Mouse (Mus musculus) lung, embryonic 14.5 days (tissue): Measurements from ENCODE around the gene Ltbp3. TPM values are rescaled to one million over a fixed set of nuclear protein-coding genes. Genes with fewer than 3 reads are reported as not detected.

ENCODE experiments used
- ATAC-seq: fragments of 200-750 bp; cut with Nextera tagmentation; 2 replicates; pipeline ENCODE4 v1.8.0; 2017; ENCODE audit warnings: mild to moderate bottlenecking, moderate TSS enrichment, moderate library complexity; ENCODE audit not compliant: insufficient read depth
- DNase-seq: peaks from one replicate; pipeline ENCODE4 v3.0.0-alpha.2; 2015
- H3K27ac ChIP-seq: fragments of 300-500 bp; sonication (generic); 2 replicates; pipeline ENCODE4 v1.5.1; 2014; ENCODE audit warnings: low read depth, mild to moderate bottlenecking, moderate library complexity
- H3K27me3 ChIP-seq: fragments of 300-500 bp; sonication (generic); 2 replicates; pipeline ENCODE4 v1.6.1; 2014; ENCODE audit warnings: low read length, control low read depth; ENCODE audit not compliant: insufficient read depth
- H3K36me3 ChIP-seq: fragments of 300-500 bp; sonication (generic); 2 replicates; pipeline ENCODE4 v1.6.1; 2014; ENCODE audit warnings: control low read depth; ENCODE audit not compliant: insufficient read depth
- H3K4me1 ChIP-seq: fragments of 300-500 bp; sonication (generic); 2 replicates; pipeline ENCODE4 v1.6.1; 2014; ENCODE audit warnings: antibody characterized with exemption, control low read depth; ENCODE audit not compliant: insufficient read depth
- H3K4me2 ChIP-seq: fragments of 300-500 bp; sonication (generic); 2 replicates; pipeline ENCODE4 v1.6.1; 2014; ENCODE audit warnings: mild to moderate bottlenecking
- H3K4me3 ChIP-seq: fragments of 300-500 bp; sonication (generic); 2 replicates; pipeline ENCODE4 v1.5.1; 2014; ENCODE audit warnings: low read depth, low read length
- H3K9ac ChIP-seq: fragments of 300-500 bp; sonication (generic); 2 replicates; pipeline ENCODE4 v1.6.1; 2014
- H3K9me3 ChIP-seq: fragments of 300-500 bp; sonication (generic); 2 replicates; pipeline ENCODE4 v1.6.1; 2016; ENCODE audit warnings: low read depth, low read length, control low read depth
- CTCF ChIP-seq: IDR thresholded peaks from 2 replicates; pipeline ENCODE4 v1.5.1; 2016; ENCODE audit warnings: antibody characterized with exemption, low read depth
- WGBS: fragments of 180-500 bp; shearing (Covaris S2); extraction: QIAGEN DNeasy Blood & Tissue Kit; methylation state at CpG from one replicate; pipeline ENCODE4 v1.1.7; 2014; 5-methylcytosine and 5-hydroxymethylcytosine counted together
- polyA plus RNA-seq: library from polyadenylated mRNA; unstranded; fragments of >200 nt; fragmentation: Nextera tagmentation; extraction: Ambion mirVana; gene quantifications from 2 replicates; pipeline ENCODE4 v1.2.1, GENCODE M21; 2014

Ltbp3 gene
- polyA plus RNA-seq, 1 experiment from 2014 or later, result 51.8 TPM

GRCm38 (mm10) chr19:5799566-5800349 lies 59.1 kb downstream of the Ltbp3 start:
- peak overlapping the region; percentile 86 for H3K4me3 ChIP-seq
- WGBS, result 0% methylated on average over 10 of the region's 10 CpGs
- DNase-seq (peak; percentile 73), ATAC-seq (no peak)
- H3K9me3 ChIP-seq, result no peaks in the 10 kb centered on the region
- H3K27me3 ChIP-seq, result no peaks in the 10 kb centered on the region
- TF ChIP-seq CTCF, result no peak
- H3K4me2 ChIP-seq, result peak overlapping the region; percentile 99
- peak overlapping the region; percentile 88 for H3K9ac ChIP-seq
- peak overlapping the region; percentile 99 for H3K27ac ChIP-seq
- peaks cover 19% of the 10 kb centered on the region for H3K4me1 ChIP-seq
- H3K36me3 ChIP-seq, result peaks cover 58% of the 10 kb centered on the region

GRCm38 (mm10) chr19:5800350-5800631 lies 59.6 kb downstream of the Ltbp3 start:
- 1% methylated on average over 2 of the region's 2 CpGs for WGBS
- DNase-seq, result peak; percentile 48
- TF ChIP-seq CTCF, result no peak

GRCm38 (mm10) chr19:5800632-5801431 lies 60.1 kb downstream of the Ltbp3 start:
- WGBS, result under 1% methylated on average over 19 of the region's 19 CpGs
- no peak for ATAC-seq
- H3K27ac ChIP-seq, result peak overlapping the region; percentile 99
- no peaks in the 10 kb centered on the region for H3K27me3 ChIP-seq
- H3K4me3 ChIP-seq, result peak overlapping the region; percentile 86
- H3K4me2 ChIP-seq, result peak overlapping the region; percentile 99
- DNase-seq, result peak; percentile 58
- peak overlapping the region; percentile 88 for H3K9ac ChIP-seq
- peaks cover 47% of the 10 kb centered on the region for H3K36me3 ChIP-seq
- no peak for TF ChIP-seq CTCF
- peaks cover 29% of the 10 kb centered on the region for H3K4me1 ChIP-seq
- no peaks in the 10 kb centered on the region for H3K9me3 ChIP-seq

More at GRCm38 (mm10) chr19:5800350-5800631, 59.6 kb downstream of the Ltbp3 start:
- peaks cover 52% of the 10 kb centered on the region for H3K36me3 ChIP-seq
- peak overlapping the region; percentile 88 for H3K9ac ChIP-seq
- no peak for ATAC-seq
- no peaks in the 10 kb centered on the region for H3K27me3 ChIP-seq
- H3K4me3 ChIP-seq, result peak overlapping the region; percentile 86
- peak overlapping the region; percentile 99 for H3K27ac ChIP-seq
- H3K4me1 ChIP-seq, result peaks cover 24% of the 10 kb centered on the region
- H3K9me3 ChIP-seq, result no peaks in the 10 kb centered on the region
- peak overlapping the region; percentile 99 for H3K4me2 ChIP-seq

- Histone ChIP-seq H3K36me3 (peaks cover 40% of the 10 kb centered on the region), H3K4me1 (peaks cover 33% of the 10 kb centered on the region), H3K9me3 (no peaks in the 10 kb centered on the region), H3K27ac (peak overlapping the region; percentile 99), H3K27me3 (no peaks in the 10 kb centered on the region), H3K9ac (peak overlapping the region; percentile 88), H3K4me2 (peak overlapping the region; percentile 99), H3K4me3 (peak overlapping the region; percentile 86)
- no peak for ATAC-seq
- peak; percentile 50 for DNase-seq
- TF ChIP-seq CTCF, result no peak
- under 1% methylated on average over 3 of the region's 3 CpGs for WGBS
Measured at GRCm38 (mm10) chr19:5801432-5801964, 60.8 kb downstream of the Ltbp3 start.

- Histone ChIP-seq H3K4me1 (peaks cover 33% of the 10 kb centered on the region), H3K4me3 (peak overlapping the region; percentile 86), H3K36me3 (peaks cover 33% of the 10 kb centered on the region), H3K27me3 (no peaks in the 10 kb centered on the region), H3K27ac (peak overlapping the region; percentile 99), H3K9ac (peak overlapping the region; percentile 88), H3K9me3 (no peaks in the 10 kb centered on the region), H3K4me2 (peak overlapping the region; percentile 99)
- peak; percentile 50; the same call in 1 of the 2 replicates for ATAC-seq
- WGBS, result under 1% methylated on average over 25 of the region's 25 CpGs
- peak; percentile 99 for DNase-seq
- TF ChIP-seq CTCF, result no peak
Measured at GRCm38 (mm10) chr19:5802011-5802786, 61.5 kb downstream of the Ltbp3 start.

- DNase-seq (no peak), ATAC-seq (no peak)
- TF ChIP-seq CTCF, result no peak
- H3K36me3 ChIP-seq, result peaks cover 28% of the 10 kb centered on the region
- H3K27ac ChIP-seq, result peak overlapping the region; percentile 99
- WGBS, result 1% methylated on average over 4 of the region's 4 CpGs
- no peaks in the 10 kb centered on the region for H3K9me3 ChIP-seq
- H3K27me3 ChIP-seq, result no peaks in the 10 kb centered on the region
- peak overlapping the region; percentile 99 for H3K4me2 ChIP-seq
- peak overlapping the region; percentile 88 for H3K9ac ChIP-seq
- H3K4me3 ChIP-seq, result peak overlapping the region; percentile 86
- peaks cover 30% of the 10 kb centered on the region for H3K4me1 ChIP-seq
Measured at GRCm38 (mm10) chr19:5802787-5803040, 62.0 kb downstream of the Ltbp3 start.
